Mouse (Mus musculus) telencephalon, adult 2 months (tissue): ENCODE measurements at regions not wholly inside any gene's neighbourhood (a gene's known extent, or its start where the extent isn't known, plus 50 kb on each side); places are given as distances from the start of the nearest gene placed in this dataset.

Experiments
- DNase-seq: peaks from one replicate; pipeline ENCODE4 v3.0.0-alpha.2; 2011; ENCODE audit warnings: low read depth, low spot score

DNA sequence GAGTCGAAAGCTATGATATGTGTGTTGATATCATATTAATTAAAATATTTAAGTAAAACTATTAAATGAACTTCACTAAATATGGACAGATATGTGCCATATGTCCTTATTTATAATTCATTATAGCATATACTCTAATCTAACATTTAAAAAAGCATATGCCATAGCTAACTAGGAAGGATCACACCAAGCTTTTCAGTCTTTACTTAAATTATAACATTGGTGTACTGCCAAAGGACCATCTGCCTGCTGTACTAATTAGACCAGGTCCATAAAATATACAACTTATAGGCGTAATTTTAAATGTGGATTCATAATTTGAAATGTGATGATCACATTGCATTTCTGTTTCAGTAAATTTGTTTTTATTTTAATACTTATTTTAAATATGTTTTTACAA is 651.9 kb upstream of the Klhl1 start:
- no peak for DNase-seq

DNA sequence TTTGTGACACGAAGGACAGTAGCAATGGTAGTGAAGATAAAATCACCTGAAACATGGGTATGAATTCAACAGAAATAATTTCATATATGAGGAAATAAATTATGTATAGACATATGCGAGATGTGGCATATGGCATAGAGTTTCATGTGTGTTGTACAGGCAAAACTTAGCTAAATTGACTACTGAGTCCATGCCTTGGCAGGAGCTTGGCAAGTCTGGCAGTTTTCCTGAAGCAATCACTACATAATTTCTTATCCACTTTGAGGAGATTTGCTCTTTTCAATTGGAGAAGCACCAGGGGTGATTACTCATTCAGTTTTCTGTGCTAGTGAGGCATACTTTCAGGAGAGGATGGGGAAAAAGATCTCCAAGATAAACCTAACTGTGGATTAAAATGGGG is 646.9 kb upstream of the Klhl1 start:
- peak; percentile 15 for DNase-seq

DNA sequence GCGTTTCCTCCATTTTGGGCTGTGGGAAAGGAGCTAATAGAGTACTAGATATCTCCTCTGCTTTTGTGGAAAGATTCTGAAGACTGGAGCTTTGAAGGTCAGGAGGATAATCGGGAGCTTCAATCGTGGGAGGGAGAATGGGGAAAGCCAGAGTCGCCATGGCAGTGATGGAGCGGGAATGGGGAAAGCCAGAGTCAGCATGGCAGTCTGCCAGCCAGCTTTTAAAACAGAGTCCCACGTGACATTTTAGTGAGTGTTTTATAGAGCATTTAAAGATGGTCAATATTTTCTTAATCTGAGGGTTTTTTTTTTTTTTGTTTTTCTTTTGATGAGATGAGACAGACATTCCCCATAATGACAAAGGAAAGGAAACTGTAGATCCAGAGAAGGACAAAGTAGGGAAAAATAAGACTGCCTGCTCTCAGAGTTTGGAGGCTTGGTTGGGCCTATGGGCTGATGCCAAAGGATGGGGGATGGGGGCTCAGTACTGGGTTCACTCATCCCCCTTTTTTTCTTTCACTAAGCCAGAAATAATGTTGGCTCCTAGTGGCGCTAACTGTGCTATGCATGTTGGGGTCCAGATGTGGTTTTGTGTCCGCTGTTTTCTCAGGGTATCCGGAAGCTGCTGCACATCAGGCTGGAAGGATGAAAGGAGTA is 630.2 kb upstream of the Klhl1 start:
- DNase-seq: no peak

DNA sequence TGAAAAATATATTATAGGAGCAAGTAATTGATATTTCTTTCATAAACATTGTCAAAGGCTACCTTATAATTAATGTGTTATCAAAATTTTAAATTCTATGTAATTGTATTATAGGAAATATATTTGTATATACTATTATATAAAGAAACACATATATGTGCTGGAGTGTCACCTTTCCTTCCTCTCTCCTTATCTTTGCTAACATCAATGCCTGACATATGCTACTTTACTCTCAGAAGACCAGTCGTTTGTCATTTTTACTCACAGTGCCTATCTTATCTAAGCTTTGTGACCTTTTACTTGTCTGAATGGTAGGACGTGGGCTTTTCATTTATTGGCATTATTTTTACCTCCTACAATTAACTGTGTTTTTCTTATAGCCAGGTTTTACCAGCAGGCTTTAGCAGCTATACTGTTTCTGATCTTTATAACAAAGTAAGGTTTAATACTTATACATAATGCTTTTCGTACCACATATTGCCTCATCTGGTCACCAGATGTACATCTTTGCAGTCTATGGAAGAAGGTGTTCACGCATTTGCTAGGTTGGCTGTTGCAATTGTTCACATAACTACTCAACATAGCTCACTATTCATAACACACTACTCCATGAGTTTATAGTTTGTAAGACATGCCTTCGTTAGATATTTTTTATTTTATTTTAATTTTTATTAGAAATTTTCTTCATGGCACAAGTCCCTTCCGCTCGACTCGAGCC is 597.2 kb upstream of the Klhl1 start:
- DNase-seq: no peak

DNA sequence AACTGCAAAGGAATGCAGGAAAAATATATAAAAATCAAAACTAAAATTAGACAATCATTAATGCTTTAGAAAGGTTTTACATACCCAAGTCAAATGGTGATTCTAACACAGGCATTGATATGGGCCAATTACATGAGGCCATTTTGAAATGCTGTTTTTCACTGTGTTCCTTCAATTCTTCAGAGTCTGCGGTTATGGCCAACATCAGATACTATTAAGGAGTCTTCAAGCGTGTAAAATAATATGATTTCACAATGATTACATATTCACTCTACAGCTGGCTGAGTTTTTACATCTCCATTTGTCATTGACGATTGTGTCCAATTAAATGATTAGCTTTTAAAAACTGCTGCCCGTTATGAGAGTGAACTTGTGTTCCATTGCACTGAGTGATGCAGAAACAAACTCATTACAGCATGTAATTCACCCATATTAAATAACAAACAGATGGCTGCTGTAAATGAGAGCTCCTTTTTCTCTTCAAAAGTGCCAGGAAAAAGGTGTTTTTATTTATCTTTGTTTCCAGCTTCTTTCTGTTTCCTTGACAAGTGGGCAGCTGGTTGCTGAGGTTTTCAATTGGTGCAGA is 582.3 kb upstream of the Klhl1 start:
- DNase-seq: no peak

DNA sequence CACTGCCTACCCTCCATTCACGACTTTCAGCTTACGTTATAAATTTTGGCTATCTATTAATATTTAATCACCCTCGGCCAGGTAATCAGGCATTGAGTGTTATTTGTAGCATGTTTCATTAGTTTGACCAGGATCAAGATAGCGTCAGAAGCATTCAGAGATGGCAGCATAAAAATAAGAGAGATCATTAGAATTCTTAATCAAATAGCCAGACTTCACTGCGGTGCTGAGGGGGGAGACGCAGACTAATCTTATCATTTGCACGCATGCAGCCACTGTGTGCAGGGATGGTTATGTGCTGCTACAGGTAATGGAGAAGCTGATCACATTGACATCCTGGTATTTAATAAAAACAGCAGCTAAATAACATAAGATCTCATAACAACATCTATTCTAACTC is 574.5 kb upstream of the Klhl1 start:
- no peak for DNase-seq

DNA sequence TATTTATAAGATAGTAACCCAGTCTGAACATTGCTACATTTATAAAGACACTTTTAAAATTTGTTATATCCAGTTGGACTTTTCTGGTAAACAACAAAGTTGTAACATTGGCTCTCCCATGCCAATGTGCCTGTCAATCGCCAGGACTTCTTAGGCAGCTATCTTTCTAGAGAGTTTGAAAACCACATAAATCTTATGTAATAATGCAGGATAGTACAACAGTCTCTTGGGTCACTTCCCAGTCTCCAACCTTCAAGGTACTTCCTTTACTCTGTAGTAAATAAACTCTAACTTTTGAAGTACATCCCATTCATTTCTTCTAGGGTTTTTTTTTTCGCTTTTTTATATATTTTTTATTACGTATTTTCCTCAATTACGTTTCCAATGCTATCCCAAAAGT is 570.0 kb upstream of the Klhl1 start:
- no peak for DNase-seq

DNA sequence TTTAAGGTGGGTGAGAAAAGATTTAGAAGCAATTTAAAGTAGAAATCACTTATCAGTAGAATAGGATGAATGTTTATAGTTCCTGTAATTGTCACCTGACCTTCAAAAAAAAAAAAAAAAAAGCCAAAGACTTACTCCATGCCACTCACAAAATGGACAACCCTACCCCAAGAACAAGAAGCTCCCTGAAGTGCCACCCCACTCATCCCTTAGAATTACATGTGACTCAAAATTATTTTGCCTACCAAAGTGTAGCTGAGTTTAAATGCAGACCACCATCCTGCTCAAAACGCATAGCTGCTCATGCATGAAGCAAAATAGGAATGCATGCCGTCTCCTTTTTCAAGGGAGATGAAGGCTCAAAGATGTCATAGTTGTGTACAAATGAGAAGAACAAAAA is 568.4 kb upstream of the Klhl1 start:
- no peak for DNase-seq

DNA sequence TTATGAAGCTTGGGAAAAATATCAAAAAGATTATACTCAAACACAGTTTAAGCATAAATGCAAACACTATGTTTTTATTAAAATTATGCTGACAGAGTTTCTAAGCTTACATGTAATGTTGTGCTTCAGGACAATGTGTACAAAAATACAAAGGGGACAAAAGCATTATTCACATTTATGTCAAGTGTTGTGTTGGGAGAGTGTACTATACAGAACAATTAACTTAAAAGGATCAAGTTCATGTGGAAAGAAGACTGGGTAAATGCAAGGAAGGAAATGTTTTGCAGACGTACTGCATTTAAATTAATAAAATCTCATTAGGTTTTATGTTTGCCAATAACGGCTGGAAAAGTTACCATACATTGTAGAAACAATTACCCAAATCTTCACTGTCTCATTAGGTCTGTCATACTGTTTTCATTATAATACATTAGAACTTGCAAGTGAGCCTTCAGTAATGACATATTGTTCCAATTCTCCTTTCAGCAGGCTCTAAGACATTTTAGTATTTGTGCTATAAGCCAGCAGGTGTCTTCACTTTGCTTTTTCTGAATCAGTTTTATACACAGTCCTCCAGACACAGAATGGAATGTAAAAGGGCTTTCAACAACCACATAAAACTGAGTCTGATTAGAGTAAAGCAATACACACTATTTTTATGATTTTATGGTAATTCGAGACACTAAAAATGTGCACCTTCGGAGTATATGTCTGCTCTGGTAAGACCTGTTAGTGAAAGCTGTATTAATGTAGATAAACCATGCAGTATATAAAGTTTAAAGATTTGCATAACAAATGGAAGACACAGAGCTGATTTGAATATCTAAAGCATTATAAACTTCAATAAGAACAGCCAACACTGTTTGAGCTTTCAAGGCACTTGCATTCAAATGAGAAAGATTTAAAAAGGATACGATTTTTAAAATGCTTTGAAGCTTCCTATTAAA is 567.7 kb upstream of the Klhl1 start:
- no peak for DNase-seq

DNA sequence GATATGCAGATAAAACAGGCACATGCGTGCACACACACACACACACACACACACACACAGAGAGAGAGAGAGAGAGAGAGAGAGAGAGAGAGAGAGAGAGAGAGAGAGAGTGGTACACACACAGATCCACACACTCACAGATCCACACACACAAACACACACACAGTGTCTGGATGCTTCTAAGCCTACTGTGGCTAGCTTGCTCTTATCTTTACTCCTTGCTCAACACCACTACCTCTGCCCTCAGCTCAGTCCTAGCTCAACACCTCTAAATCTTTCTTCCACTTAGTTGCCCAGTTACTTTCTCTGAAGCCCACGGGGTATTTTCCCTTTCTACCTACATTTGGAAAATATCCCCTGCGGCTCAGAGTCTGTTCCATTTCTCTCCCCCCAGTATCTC is 555.9 kb upstream of the Klhl1 start:
- DNase-seq: no peak

DNA sequence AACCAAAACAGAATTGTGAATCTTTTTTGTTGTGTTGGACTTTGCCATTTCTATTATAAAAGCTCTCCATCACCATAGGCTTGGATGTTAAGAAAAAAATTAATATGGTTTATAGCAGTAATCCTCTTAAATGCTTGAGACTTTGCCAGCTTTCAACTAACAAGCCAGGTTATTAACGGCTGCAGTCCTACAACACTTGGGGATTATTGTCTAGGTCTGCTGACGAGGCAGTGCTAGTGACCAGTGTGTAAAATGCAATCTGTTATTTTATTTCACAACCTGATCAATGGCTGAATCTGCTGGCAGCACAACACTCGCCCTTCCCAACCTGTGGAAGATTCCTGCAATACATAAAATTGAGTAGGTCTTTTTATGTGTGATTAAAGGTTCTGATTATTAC is 549.9 kb upstream of the Klhl1 start:
- no peak for DNase-seq

DNA sequence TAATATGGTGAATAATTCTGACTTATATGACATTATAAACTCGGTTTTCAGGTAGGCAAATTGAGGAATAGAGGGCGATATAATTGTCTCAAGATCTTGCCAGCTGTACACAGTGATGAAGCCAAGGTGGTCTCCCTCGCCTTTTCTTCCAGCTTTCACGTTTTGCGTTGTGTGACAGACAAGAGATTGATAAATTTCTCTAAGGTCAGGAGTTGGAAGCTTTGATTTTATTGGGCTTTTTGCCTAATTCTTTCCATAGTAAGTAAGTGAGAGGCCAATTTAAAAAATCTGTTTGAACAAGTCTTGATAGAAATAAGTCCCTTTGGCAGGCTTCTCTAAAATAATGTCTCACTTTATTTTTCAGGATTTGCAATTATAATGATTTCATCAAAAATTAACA is 549.4 kb upstream of the Klhl1 start:
- no peak for DNase-seq

DNA sequence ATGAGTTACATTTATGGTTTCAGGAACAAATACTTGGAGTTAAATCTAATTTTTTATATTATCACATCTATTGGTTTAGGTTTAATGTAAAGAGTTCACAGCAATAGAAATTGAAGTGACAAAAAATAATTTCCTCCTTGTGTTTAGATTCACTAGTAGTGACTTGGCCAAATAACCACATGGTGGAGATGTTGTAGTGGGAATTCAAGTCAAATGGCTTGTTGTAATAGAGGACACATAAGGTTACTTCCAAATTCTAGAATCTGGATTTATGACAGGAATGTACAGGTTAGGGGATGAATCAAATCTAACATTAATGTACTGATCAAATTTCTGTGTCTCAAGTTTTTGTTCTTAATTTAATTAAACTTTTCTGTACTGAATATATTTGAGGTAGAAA is 526.4 kb upstream of the Klhl1 start:
- DNase-seq: peak; percentile 4

DNA sequence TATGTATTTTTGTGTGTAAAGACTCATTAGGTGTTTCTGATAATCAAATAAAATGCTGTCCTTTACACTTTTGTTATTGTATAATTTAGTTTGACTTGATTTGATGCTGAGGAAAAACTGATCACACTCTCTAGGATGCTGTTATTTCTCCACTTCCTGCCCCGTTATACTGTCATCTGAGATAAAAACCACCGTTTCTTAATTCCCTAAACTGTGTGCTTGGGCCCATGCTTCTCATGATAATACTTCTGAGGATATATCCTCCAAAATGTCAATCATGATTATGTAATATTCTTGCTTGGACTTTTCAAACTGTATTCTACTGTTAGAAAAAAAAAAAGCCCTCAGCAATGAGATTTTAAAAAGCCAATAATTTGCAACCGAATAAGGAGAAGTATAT is 520.9 kb upstream of the Klhl1 start:
- no peak for DNase-seq

DNA sequence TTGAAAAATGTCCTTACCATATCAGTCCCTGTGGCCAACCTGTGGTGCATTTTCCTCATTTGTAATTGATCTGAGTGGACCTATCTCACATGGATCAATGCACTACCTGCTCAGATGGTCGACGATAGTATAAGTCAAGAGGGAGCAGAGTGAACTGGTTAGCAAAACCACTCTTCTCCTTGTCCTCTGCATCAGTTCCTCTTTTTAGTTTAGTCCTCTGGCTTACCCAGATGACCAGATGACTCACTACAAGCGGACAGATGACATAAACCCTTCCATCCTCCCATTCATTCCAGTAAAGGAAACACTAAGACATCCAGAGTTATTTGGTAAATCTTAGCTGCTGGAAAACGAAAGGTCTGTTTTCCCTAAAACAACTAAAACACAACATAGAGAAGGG is 509.6 kb upstream of the Klhl1 start:
- no peak for DNase-seq

DNA sequence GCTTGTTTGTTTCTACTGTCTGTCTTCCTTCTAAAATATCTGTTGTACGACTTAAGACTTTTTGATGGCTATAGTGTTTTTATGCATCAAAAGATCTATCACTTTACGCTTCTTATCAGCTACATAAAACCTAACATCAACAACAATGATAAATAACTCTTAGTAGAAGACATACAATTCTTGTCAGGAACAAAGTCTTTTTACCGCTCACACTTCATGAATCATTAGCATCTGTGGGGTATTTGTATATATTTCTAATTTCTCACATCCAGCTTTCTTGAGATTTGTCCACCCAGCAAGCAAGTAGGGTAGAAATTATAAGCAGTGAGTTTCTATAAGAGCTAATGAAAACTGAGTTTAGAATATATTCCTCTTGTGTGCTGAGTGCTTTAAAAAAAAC is 487.4 kb upstream of the Klhl1 start:
- DNase-seq: no peak

DNA sequence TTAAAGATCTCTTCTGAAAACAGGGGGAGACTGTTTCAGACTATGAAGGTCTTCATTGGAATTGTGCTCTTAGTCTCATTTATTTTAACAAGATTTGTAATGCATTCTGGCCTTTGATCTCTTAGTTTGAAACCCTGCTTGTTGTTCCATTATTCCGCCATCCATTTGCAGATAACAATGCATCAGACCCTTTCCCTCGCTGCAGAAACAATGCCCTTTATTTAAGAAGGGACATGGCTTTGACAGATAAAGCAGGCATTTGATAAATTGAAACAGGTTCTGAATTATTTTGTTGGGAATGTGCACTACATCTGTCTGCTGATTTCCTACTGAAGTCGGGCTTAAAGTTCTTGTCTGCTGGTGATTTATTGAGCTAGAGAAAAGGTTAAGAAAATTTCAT is 476.2 kb upstream of the Klhl1 start:
- DNase-seq: no peak

DNA sequence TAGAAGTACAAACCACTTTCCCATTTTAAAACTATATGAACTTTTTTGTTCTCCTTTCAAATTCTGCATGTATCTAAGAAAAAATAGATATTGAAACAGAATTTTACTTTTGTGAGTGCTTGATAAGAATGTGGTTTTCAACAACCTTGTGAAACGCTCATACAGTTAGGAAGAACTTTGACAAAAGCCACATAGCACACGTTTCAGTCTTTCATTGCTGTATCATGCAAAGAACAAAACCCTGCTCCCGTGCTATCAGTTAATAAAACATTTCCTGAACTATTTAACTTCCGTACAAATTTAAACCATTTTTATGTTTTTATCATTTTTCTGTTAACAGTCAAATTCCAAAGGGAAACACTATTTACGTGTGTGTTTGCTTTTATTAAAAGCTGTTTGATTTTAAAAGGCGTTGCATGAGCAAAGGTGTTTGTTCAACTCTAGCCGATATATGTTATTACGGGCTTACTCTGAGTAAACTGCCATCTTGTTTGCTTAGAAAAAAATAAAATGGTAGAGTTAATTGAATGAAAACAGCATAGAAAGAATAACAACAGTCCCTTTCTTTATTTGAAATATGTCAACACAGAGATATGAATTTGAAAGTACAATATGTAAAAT is 471.8 kb upstream of the Klhl1 start:
- DNase-seq: no peak

DNA sequence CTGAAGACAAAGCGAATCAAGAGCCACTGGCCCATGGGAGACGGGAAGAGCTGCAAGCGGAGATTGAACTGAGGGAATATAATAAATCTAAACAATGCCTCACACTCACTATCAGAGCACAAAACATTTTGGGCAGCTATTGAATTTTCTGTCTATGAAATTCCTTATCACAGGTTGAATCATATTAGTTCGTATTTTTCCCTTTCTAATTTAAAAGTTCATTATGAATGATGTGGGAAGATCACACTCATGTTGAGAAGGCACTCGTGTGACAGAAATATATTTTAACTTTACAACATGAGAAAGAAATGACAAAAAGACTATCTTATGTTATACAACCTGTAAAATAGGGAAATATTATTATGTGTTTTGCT is 444.2 kb upstream of the Klhl1 start:
- no peak for DNase-seq

DNA sequence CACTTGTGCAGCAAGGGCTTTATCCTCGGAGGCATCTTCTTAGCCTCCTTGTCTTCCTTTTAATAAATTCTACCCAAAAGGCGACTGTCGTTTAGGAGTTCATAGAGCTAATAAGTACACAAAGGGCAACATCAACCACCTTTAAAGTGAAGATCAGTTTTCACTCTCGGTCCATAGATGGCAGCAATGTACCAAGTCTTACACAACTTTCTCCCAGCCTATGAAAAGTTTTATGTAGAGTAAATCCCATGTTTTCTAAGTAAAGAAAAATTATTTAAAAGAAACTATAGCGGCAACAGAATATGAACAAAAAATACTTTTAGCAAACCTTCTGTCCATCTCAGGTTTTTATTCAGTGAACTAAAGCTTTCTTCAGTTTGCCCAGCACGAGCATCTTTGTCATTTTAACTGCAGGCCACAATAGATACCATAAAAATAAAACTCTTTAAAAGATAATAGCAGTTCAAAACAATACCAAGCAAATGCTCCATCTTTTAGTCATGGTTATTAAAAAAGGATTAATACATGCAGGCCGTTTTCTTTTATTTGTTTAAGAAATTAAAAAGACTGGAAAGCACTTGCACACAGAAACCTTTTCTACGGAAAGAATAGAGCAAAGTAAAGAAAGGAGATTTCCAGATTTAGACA is 443.6 kb upstream of the Klhl1 start:
- DNase-seq: peak; percentile 12

DNA sequence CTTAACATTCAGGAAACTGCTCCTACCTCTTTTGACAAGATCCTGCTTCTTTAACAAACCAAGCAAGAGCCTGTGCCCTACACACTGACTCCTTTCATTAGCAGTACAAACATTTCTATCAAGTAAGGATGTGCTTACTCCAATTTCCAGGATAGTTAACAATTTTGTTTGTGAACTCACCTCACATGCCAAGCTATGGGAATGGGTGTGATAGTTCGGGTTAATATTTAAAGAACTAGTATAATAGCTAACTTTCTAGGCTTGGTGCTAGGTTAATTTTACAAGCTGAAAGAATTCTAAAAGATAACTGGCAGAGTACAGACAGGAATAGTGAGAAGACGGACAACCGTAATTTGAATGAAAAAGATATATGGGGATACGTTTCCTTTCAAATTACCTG is 437.2 kb upstream of the Klhl1 start:
- no peak for DNase-seq
